ENCODE assay signal across 7 mouse cellular contexts in the genomic region with DNA sequence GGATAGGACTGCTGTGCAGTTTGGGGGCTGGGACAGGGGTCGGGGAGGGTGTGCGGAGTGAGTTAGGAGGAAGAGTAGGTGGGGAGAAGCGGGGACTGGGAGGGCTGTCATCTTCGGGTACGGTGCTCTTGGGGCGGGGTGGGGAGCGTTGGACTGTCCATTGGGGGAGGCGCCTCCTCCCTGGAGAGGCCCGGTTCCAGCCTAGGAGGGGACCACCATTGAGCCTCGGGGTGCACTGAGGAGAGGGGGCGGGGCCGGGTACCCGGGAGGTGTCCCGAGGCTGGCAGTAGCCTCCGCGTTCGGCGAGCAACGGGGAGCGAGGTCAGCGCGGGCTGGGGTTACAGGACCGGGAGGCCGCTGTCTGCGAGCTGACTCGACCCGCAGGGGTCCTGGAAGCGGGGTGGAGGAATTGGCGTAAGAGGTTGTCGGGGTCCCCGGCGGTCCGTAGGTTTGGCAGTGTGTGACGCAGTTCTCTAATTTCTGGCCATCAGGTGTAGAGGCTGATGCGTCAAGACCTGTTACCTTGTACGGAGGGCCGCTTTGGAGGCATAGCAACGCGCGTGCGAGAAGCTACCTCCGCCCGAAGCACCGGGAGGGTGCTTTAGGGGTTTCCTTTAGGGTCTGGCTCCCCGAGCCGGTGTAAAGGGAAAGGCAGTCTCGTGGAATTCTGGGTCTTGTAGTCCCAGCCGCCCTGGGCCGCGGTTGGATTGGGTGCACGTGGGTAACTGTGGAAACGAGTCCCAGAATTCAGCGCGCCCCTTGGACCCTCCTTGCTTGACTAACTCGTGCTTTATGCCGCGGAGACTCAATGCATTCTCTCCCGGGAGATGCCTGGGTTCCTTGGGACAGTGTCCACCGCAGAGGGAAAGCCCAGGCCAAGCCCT. TPM values are rescaled to one million over a fixed set of nuclear protein-coding genes. Genes with fewer than 3 reads are reported as not detected.
A peak's percentile ranks its signal among the peaks of the same experiment; 100 is the strongest.
DNase-seq lines count a peak whose midpoint lies in the region; ATAC-seq and TF ChIP-seq lines count a peak whose summit lies in the region.

No protein-coding gene starts in this region.

- no peaks in the 10 kb centered on the region for H3K27me3 ChIP-seq in intestine, postnatal 0 days (replicated peaks; ENCODE audit: control insufficient read depth, insufficient read depth, low read length)
- no peaks in the 10 kb centered on the region for H3K27me3 ChIP-seq in midbrain, embryonic 12.5 days
- no peaks in the 10 kb centered on the region for H3K27me3 ChIP-seq in small intestine, adult 2 months (ENCODE audit: control insufficient read depth, insufficient read depth, low read length)

- under 1% methylated on average over 56 of the region's 59 CpGs for WGBS in intestine, postnatal 0 days
- WGBS in midbrain, embryonic 12.5 days, result under 1% methylated on average over 59 of the region's 59 CpGs
- WGBS in small intestine, adult 2 months, result under 1% methylated on average over 57 of the region's 59 CpGs

- peak overlapping the region; percentile 99 for H3K4me2 ChIP-seq in intestine, postnatal 0 days (replicated peaks; ENCODE audit: low read depth)
- H3K4me2 ChIP-seq in midbrain, embryonic 12.5 days (replicated peaks), result peak overlapping the region; percentile 94

- peak; percentile 90 to 96 for DNase-seq in adrenal gland, adult (ENCODE audit: inconsistent age in 2 of 2, low spot score in 1 of 2)
- peak; percentile 97 for DNase-seq in embryo, embryonic 10 days (ENCODE audit: low spot score)
- DNase-seq in gastrocnemius, postnatal 4 days (ENCODE audit: low spot score in 2 of 2), result peak; percentile 72 to 84
- DNase-seq in left cerebral cortex, postnatal 4 days, result peak; percentile 92

- no peaks in the 10 kb centered on the region for H3K9me3 ChIP-seq in intestine, postnatal 0 days (ENCODE audit: control insufficient read depth)
- H3K9me3 ChIP-seq in midbrain, embryonic 12.5 days, result no peaks in the 10 kb centered on the region

- peak overlapping the region; percentile 85 for H3K4me3 ChIP-seq in intestine, postnatal 0 days (ENCODE audit: low read depth, low read length)
- peak overlapping the region; percentile 76 for H3K4me3 ChIP-seq in midbrain, embryonic 12.5 days
- H3K4me3 ChIP-seq in small intestine, adult 2 months (ENCODE audit: low read depth, low read length), result peak overlapping the region; percentile 96

- intact Hi-C loops in left cerebral cortex, postnatal 4 days (cut with DNase I), result no loop called here

- ATAC-seq in intestine, postnatal 0 days, result peak; percentile 62
- ATAC-seq in midbrain, embryonic 12.5 days (ENCODE audit: low FRiP score, low read depth), result peak; percentile 64

- no peak overlapping the region for H3K27ac ChIP-seq in intestine, postnatal 0 days (ENCODE audit: low read depth, low read length)
- H3K27ac ChIP-seq in midbrain, embryonic 12.5 days (replicated peaks), result peak overlapping the region; percentile 95
- H3K27ac ChIP-seq in small intestine, adult 2 months (ENCODE audit: insufficient read depth, low read depth, low read length), result no peak overlapping the region

- 0 out of 2 replicates have a peak, but pooled peaks have one; percentile 22 for TF ChIP-seq POLR2A in small intestine, adult 2 months (IDR thresholded peaks at IDR 0.05; ENCODE audit: low read depth, low read length)

- H3K9ac ChIP-seq in intestine, postnatal 0 days (ENCODE audit: low read depth, low read length), result peak overlapping the region; percentile 59
- peak overlapping the region; percentile 84 for H3K9ac ChIP-seq in midbrain, embryonic 12.5 days (replicated peaks)

- 0 out of 2 replicates have a peak, but pooled peaks cover 3% of the 10 kb centered on the region for H3K4me1 ChIP-seq in intestine, postnatal 0 days (replicated peaks; ENCODE audit: control insufficient read depth, insufficient read depth, low read length)
- peaks cover 17% of the 10 kb centered on the region for H3K4me1 ChIP-seq in midbrain, embryonic 12.5 days
- peaks cover 5% of the 10 kb centered on the region; the same call in 1 of the 2 replicates for H3K4me1 ChIP-seq in small intestine, adult 2 months (ENCODE audit: control insufficient read depth, insufficient read depth, insufficient read length, low read length)

- no peak for TF ChIP-seq CTCF in intestine, postnatal 0 days (IDR thresholded peaks at IDR 0.05; ENCODE audit: low read depth)
- TF ChIP-seq CTCF in small intestine, adult 2 months (IDR thresholded peaks at IDR 0.05; ENCODE audit: extremely low read depth, insufficient read length, insufficient replicate concordance, low read depth, low read length), result no peak

- no peaks in the 10 kb centered on the region for H3K36me3 ChIP-seq in intestine, postnatal 0 days (ENCODE audit: control insufficient read depth, insufficient read depth)
- no peaks in the 10 kb centered on the region for H3K36me3 ChIP-seq in midbrain, embryonic 12.5 days
- H3K36me3 ChIP-seq in small intestine, adult 2 months (ENCODE audit: control insufficient read depth, insufficient read depth, low read length), result no peaks in the 10 kb centered on the region

RNA-seq across cellular contexts. Expression of gene Dcun1d4, which starts 11.3 kb away (rescaled TPM):
- 10 to 100 TPM; 13.2 to 17.5 TPM for total RNA-seq in gastrocnemius, postnatal 4 days (2021)
- 14.8 and 16.3 TPM in 2 replicates for polyA plus RNA-seq in intestine, postnatal 0 days (2015; fragmentation: Nextera tagmentation; extraction: Ambion mirVana)
- 10 to 100 TPM; 68.2 to 72.1 TPM for total RNA-seq in left cerebral cortex, postnatal 4 days (2021)
- polyA plus RNA-seq in midbrain, embryonic 12.5 days (2016; fragmentation: Nextera tagmentation; extraction: Ambion mirVana), result 58.4 and 62.2 TPM in 2 replicates
- 1.6 and 2.8 TPM in 2 replicates for polyA plus RNA-seq in small intestine, adult 2 months (2012; rRNA removed)
